Mouse (Mus musculus) T-cell, adult 2 months (primary cell): ENCODE measurements at regions not wholly inside any gene's neighbourhood (a gene's known extent, or its start where the extent isn't known, plus 50 kb on each side); places are given as distances from the start of the nearest gene placed in this dataset.
A peak's percentile ranks its signal among the peaks of the same experiment; 100 is the strongest.
"Not testable (repeated sequence)": the region's sequence is repeated elsewhere in the genome, so short reads cannot be mapped to it uniquely, and the experiment has no call there.

ENCODE experiments used
- DNase-seq: peaks from one replicate; pipeline ENCODE4 v3.0.0; 2022; ENCODE audit warnings: low spot score

- no peak for DNase-seq
Measured at GRCm38 (mm10) chr9:83728428-83728827, 77.6 kb downstream of the Elovl4 start.

GRCm38 (mm10) chr9:83727462-83728189, 78.5 kb downstream of the Elovl4 start:
- DNase-seq = peak; percentile 12

GRCm38 (mm10) chr9:83726979-83727378, 79.1 kb downstream of the Elovl4 start:
- no peak for DNase-seq

GRCm38 (mm10) chr9:83726105-83726504, 80.0 kb downstream of the Elovl4 start:
- no peak for DNase-seq

GRCm38 (mm10) chr9:83725545-83725944, 80.5 kb downstream of the Elovl4 start:
- no peak for DNase-seq

GRCm38 (mm10) chr9:83720982-83721381, 85.1 kb downstream of the Elovl4 start:
- DNase-seq = no peak

GRCm38 (mm10) chr9:83719811-83720210, 86.3 kb downstream of the Elovl4 start:
- DNase-seq = no peak

- DNase-seq = not testable (repeated sequence)
Measured at GRCm38 (mm10) chr9:83718084-83718483, 88.0 kb downstream of the Elovl4 start.

- DNase-seq = no peak
Measured at GRCm38 (mm10) chr9:83716101-83716763, 89.8 kb downstream of the Elovl4 start.

GRCm38 (mm10) chr9:83707361-83707760, 98.7 kb downstream of the Elovl4 start:
- DNase-seq = no peak

GRCm38 (mm10) chr9:83706071-83706470, 100.0 kb downstream of the Elovl4 start:
- no peak for DNase-seq

GRCm38 (mm10) chr9:83704186-83704585, 101.9 kb downstream of the Elovl4 start:
- DNase-seq = no peak

- no peak for DNase-seq
Measured at GRCm38 (mm10) chr9:83700916-83701315, 105.2 kb downstream of the Elovl4 start.

GRCm38 (mm10) chr9:83700056-83700455, 106.0 kb downstream of the Elovl4 start:
- DNase-seq = no peak

- DNase-seq = peak; percentile 15
Measured at GRCm38 (mm10) chr9:83691332-83692198, 114.5 kb downstream of the Elovl4 start.
